Mouse (Mus musculus): ENCODE measurements around the gene Cct7. TPM values are rescaled to one million over a fixed set of nuclear protein-coding genes. Genes with fewer than 3 reads are reported as not detected.

Gene Cct7
- polyA plus RNA-seq, 1 experiment from 2014 or later = 358 TPM

- no peaks in the 10 kb centered on the region for H3K9me3 ChIP-seq (replicated peaks; ENCODE audit: low read length)
- no peaks in the 10 kb centered on the region for H3K36me3 ChIP-seq (ENCODE audit: insufficient read depth, low read length)
- peak overlapping the region; percentile 49 for H3K4me2 ChIP-seq (ENCODE audit: low read length)
- 3% methylated on average over 92 of the region's 92 CpGs for WGBS
- H3K9ac ChIP-seq (ENCODE audit: low read depth, low read length) = no peak overlapping the region
- no peaks in the 10 kb centered on the region for H3K4me1 ChIP-seq (replicated peaks; ENCODE audit: insufficient read depth, low read length)
- no peak overlapping the region for H3K27ac ChIP-seq
- ATAC-seq (replicated peaks; ENCODE audit: low FRiP score, low read depth) (no peak), DNase-seq (ENCODE audit: low spot score) (no peak)
- H3K27me3 ChIP-seq (ENCODE audit: insufficient read depth, low read length) = peaks cover 31% of the 10 kb centered on the region
- TF ChIP-seq CTCF (IDR thresholded peaks at IDR 0.05; ENCODE audit: low read depth) = no peak
- H3K4me3 ChIP-seq (replicated peaks; ENCODE audit: low read depth, low read length) = peak overlapping the region; percentile 29
Observed at GRCm38 (mm10) chr6:85483843-85484721, 32.8 kb downstream of the Cct7 start.

- TF ChIP-seq CTCF (IDR thresholded peaks at IDR 0.05; ENCODE audit: low read depth) = no peak
- H3K4me2 ChIP-seq (ENCODE audit: low read length) = no peak overlapping the region
- ATAC-seq (replicated peaks; ENCODE audit: low FRiP score, low read depth) (no peak), DNase-seq (ENCODE audit: low spot score) (no peak)
- no peak overlapping the region for H3K27ac ChIP-seq
- H3K27me3 ChIP-seq (ENCODE audit: insufficient read depth, low read length) = peaks cover 31% of the 10 kb centered on the region
- H3K9ac ChIP-seq (ENCODE audit: low read depth, low read length) = no peak overlapping the region
- H3K4me3 ChIP-seq (replicated peaks; ENCODE audit: low read depth, low read length) = no peak overlapping the region
- no peaks in the 10 kb centered on the region for H3K9me3 ChIP-seq (replicated peaks; ENCODE audit: low read length)
- WGBS = 83% methylated on average over 2 of the region's 2 CpGs
- H3K4me1 ChIP-seq (replicated peaks; ENCODE audit: insufficient read depth, low read length) = no peaks in the 10 kb centered on the region
- no peaks in the 10 kb centered on the region for H3K36me3 ChIP-seq (ENCODE audit: insufficient read depth, low read length)
Observed at GRCm38 (mm10) chr6:85485738-85486137, 34.4 kb downstream of the Cct7 start.

- Histone ChIP-seq H3K27me3 (ENCODE audit: insufficient read depth, low read length) (peaks cover 30% of the 10 kb centered on the region), H3K9me3 (replicated peaks; ENCODE audit: low read length) (no peaks in the 10 kb centered on the region), H3K4me1 (replicated peaks; ENCODE audit: insufficient read depth, low read length) (no peaks in the 10 kb centered on the region), H3K4me3 (replicated peaks; ENCODE audit: low read depth, low read length) (no peak overlapping the region), H3K4me2 (ENCODE audit: low read length) (no peak overlapping the region), H3K36me3 (ENCODE audit: insufficient read depth, low read length) (no peaks in the 10 kb centered on the region), H3K9ac (ENCODE audit: low read depth, low read length) (no peak overlapping the region), H3K27ac (no peak overlapping the region)
- 66% methylated on average over 4 of the region's 4 CpGs for WGBS
- DNase-seq (ENCODE audit: low spot score) (peak; percentile 36), ATAC-seq (replicated peaks; ENCODE audit: low FRiP score, low read depth) (no peak)
- TF ChIP-seq CTCF (IDR thresholded peaks at IDR 0.05; ENCODE audit: low read depth) = no peak
Observed at GRCm38 (mm10) chr6:85488510-85488909, 37.2 kb downstream of the Cct7 start.

- 79% methylated on average over 3 of the region's 3 CpGs for WGBS
- Histone ChIP-seq H3K9me3 (replicated peaks; ENCODE audit: low read length) (no peaks in the 10 kb centered on the region), H3K36me3 (ENCODE audit: insufficient read depth, low read length) (no peaks in the 10 kb centered on the region), H3K4me2 (ENCODE audit: low read length) (no peak overlapping the region), H3K27me3 (ENCODE audit: insufficient read depth, low read length) (peaks cover 18% of the 10 kb centered on the region), H3K4me3 (replicated peaks; ENCODE audit: low read depth, low read length) (no peak overlapping the region), H3K27ac (no peak overlapping the region), H3K4me1 (replicated peaks; ENCODE audit: insufficient read depth, low read length) (no peaks in the 10 kb centered on the region), H3K9ac (ENCODE audit: low read depth, low read length) (no peak overlapping the region)
- ATAC-seq (replicated peaks; ENCODE audit: low FRiP score, low read depth) (no peak), DNase-seq (ENCODE audit: low spot score) (no peak)
- TF ChIP-seq CTCF (IDR thresholded peaks at IDR 0.05; ENCODE audit: low read depth) = no peak
Observed at GRCm38 (mm10) chr6:85489717-85490116, 38.4 kb downstream of the Cct7 start.

GRCm38 (mm10) chr6:85490252-85490651 lies 38.9 kb downstream of the Cct7 start:
- TF ChIP-seq CTCF (IDR thresholded peaks at IDR 0.05; ENCODE audit: low read depth) = no peak
- Histone ChIP-seq H3K27ac (no peak overlapping the region), H3K27me3 (ENCODE audit: insufficient read depth, low read length) (peaks cover 12% of the 10 kb centered on the region), H3K4me3 (replicated peaks; ENCODE audit: low read depth, low read length) (no peak overlapping the region), H3K36me3 (ENCODE audit: insufficient read depth, low read length) (no peaks in the 10 kb centered on the region), H3K9me3 (replicated peaks; ENCODE audit: low read length) (no peaks in the 10 kb centered on the region), H3K9ac (ENCODE audit: low read depth, low read length) (no peak overlapping the region), H3K4me1 (replicated peaks; ENCODE audit: insufficient read depth, low read length) (no peaks in the 10 kb centered on the region), H3K4me2 (ENCODE audit: low read length) (no peak overlapping the region)
- DNase-seq (ENCODE audit: low spot score) (no peak), ATAC-seq (replicated peaks; ENCODE audit: low FRiP score, low read depth) (no peak)
- 80% methylated on average over 4 of the region's 4 CpGs for WGBS

GRCm38 (mm10) chr6:85491606-85492005 lies 40.3 kb downstream of the Cct7 start:
- Histone ChIP-seq H3K27ac (no peak overlapping the region), H3K9me3 (replicated peaks; ENCODE audit: low read length) (no peaks in the 10 kb centered on the region), H3K4me3 (replicated peaks; ENCODE audit: low read depth, low read length) (no peak overlapping the region), H3K4me2 (ENCODE audit: low read length) (no peak overlapping the region), H3K9ac (ENCODE audit: low read depth, low read length) (no peak overlapping the region), H3K36me3 (ENCODE audit: insufficient read depth, low read length) (no peaks in the 10 kb centered on the region), H3K4me1 (replicated peaks; ENCODE audit: insufficient read depth, low read length) (no peaks in the 10 kb centered on the region), H3K27me3 (ENCODE audit: insufficient read depth, low read length) (no peaks in the 10 kb centered on the region)
- WGBS = 91% methylated on average over 3 of the region's 3 CpGs
- DNase-seq (ENCODE audit: low spot score) (no peak), ATAC-seq (replicated peaks; ENCODE audit: low FRiP score, low read depth) (no peak)
- TF ChIP-seq CTCF (IDR thresholded peaks at IDR 0.05; ENCODE audit: low read depth) = no peak
